Mouse (Mus musculus): Measurements from ENCODE around the gene Hif3a.

The Hif3a gene

GRCm38 (mm10) chr7:16990006-16990744, 72.1 kb downstream of the Hif3a start:
- DNase-seq: peak; percentile 53

GRCm38 (mm10) chr7:16988405-16988804, 73.8 kb downstream of the Hif3a start:
- DNase-seq: peak; percentile 54

GRCm38 (mm10) chr7:16987541-16988149, 74.6 kb downstream of the Hif3a start:
- no peak for DNase-seq

- DNase-seq: peak; percentile 94
Observed at GRCm38 (mm10) chr7:16982859-16983568, 79.2 kb downstream of the Hif3a start, which contains the start of gene Gm42372. Gene Gm42372, plus strand, starts transcription at chr7:16983086.

Measured in embryo, embryonic 11 days (tissue).